Mouse (Mus musculus): Measurements from ENCODE around the gene Cntnap2. TPM values are rescaled to one million over a fixed set of nuclear protein-coding genes. Genes with fewer than 3 reads are reported as not detected.

The Cntnap2 gene
- total and polyA plus RNA-seq, 2 experiments from 2014 or later: 39.8 to 76.6 TPM

DNA sequence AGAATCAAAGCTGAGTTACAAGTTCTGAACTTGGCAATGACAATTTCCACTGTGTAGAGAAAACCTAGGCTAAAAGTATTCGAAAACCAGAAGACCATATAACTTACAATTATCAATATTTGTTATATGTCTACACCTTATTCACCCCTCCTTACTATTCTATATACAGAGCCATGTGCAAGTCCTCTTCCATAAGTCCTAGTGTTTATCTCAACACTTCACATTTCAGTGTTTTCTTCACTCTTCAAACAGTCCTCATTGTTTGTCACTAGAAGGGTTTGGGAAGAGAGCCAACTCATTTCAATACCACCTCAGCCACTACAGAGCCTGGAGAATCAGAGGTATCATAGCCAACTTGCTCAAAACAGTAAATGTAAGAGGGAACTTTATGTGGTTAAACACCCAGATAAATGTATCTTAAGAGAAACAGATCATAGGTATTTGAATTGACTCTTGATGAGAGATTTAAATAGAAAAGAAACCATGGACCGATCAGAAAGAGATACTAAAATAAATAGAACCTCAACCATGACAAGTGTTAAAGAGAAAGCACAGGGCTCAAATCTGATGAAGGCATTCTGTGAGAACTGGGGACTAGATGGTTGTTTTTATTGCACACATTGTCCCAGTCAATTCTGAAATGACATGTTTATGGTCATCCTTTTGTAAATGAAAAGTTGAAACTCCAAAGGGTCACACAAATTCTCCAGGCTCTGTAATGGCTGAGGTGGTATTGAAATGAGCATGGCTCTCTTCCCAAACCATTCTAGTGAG, 972.9 kb downstream of the Cntnap2 start:
- no peak overlapping the region for H3K27ac ChIP-seq
- 74% methylated on average over 2 of the region's 2 CpGs for WGBS
- ATAC-seq: no peak

GRCm38 (mm10) chr6:46033108-46033507, 974.0 kb downstream of the Cntnap2 start:
- WGBS: 47% methylated on average over 2 of the region's 2 CpGs
- TF ChIP-seq CTCF (IDR thresholded peaks at IDR 0.05; ENCODE audit: low read depth): peak; percentile 47
- DNase-seq (ENCODE audit: low spot score): peak; percentile 28
- no peaks in the 10 kb centered on the region for H3K36me3 ChIP-seq (ENCODE audit: insufficient read depth, low read length)
- no peak overlapping the region for H3K4me2 ChIP-seq (ENCODE audit: low read depth, low read length)
- ATAC-seq: no peak
- no peak overlapping the region for H3K9ac ChIP-seq (replicated peaks; ENCODE audit: low read length)
- H3K9me3 ChIP-seq (ENCODE audit: low read length): no peaks in the 10 kb centered on the region
- no peak overlapping the region for H3K27ac ChIP-seq
- no peaks in the 10 kb centered on the region for H3K27me3 ChIP-seq (ENCODE audit: insufficient read depth, low read length)
- H3K4me1 ChIP-seq (ENCODE audit: insufficient read depth, low read length): no peaks in the 10 kb centered on the region
- H3K4me3 ChIP-seq (ENCODE audit: low read length): no peak overlapping the region

More for the DNA sequence above, 972.9 kb downstream of the Cntnap2 start:
- no peaks in the 10 kb centered on the region for H3K27me3 ChIP-seq (ENCODE audit: insufficient read depth, low read length)
- no peak overlapping the region for H3K4me3 ChIP-seq (ENCODE audit: low read length)
- no peak for TF ChIP-seq CTCF (IDR thresholded peaks at IDR 0.05; ENCODE audit: low read depth)
- no peak overlapping the region for H3K4me2 ChIP-seq (ENCODE audit: low read depth, low read length)
- no peaks in the 10 kb centered on the region for H3K36me3 ChIP-seq (ENCODE audit: insufficient read depth, low read length)
- H3K4me1 ChIP-seq (ENCODE audit: insufficient read depth, low read length): no peaks in the 10 kb centered on the region
- no peak for DNase-seq (ENCODE audit: low spot score)
- H3K9ac ChIP-seq (replicated peaks; ENCODE audit: low read length): no peak overlapping the region
- H3K9me3 ChIP-seq (ENCODE audit: low read length): no peaks in the 10 kb centered on the region

- H3K27ac ChIP-seq: no peak overlapping the region
- no peak overlapping the region for H3K4me3 ChIP-seq (ENCODE audit: low read length)
- H3K9ac ChIP-seq (replicated peaks; ENCODE audit: low read length): no peak overlapping the region
- no peak for ATAC-seq
- DNase-seq (ENCODE audit: low spot score): no peak
- 83% methylated on average over 4 of the region's 4 CpGs for WGBS
- no peaks in the 10 kb centered on the region for H3K4me1 ChIP-seq (ENCODE audit: insufficient read depth, low read length)
- H3K4me2 ChIP-seq (ENCODE audit: low read depth, low read length): no peak overlapping the region
- H3K27me3 ChIP-seq (ENCODE audit: insufficient read depth, low read length): no peaks in the 10 kb centered on the region
- no peaks in the 10 kb centered on the region for H3K9me3 ChIP-seq (ENCODE audit: low read length)
- no peak for TF ChIP-seq CTCF (IDR thresholded peaks at IDR 0.05; ENCODE audit: low read depth)
- no peaks in the 10 kb centered on the region for H3K36me3 ChIP-seq (ENCODE audit: insufficient read depth, low read length)
Measured at GRCm38 (mm10) chr6:46040671-46041070, 981.5 kb downstream of the Cntnap2 start.

DNA sequence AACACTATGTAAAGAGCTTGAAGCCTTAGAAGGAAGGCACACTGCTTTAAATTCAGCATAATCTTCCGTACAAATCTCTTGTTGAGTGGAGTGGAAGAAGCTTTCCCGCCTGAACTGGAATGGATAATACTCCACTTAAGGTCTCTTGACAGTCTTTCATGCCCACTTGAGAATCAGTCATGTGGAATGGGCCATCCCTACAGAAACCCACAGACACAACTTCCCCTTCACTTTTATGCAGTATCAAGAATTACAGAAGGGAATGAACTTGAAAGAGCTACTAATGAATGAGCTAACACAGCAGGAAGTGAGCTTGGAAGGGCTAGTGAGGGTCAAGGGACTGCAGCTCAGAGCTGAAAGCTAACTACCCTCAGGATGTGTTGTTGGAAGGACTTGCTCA, 1021.1 kb downstream of the Cntnap2 start:
- no peaks in the 10 kb centered on the region for H3K27me3 ChIP-seq (ENCODE audit: insufficient read depth, low read length)
- H3K9me3 ChIP-seq (ENCODE audit: low read length): no peaks in the 10 kb centered on the region
- no peaks in the 10 kb centered on the region for H3K4me1 ChIP-seq (ENCODE audit: insufficient read depth, low read length)
- no peak overlapping the region for H3K4me3 ChIP-seq (ENCODE audit: low read length)
- no peak for TF ChIP-seq CTCF (IDR thresholded peaks at IDR 0.05; ENCODE audit: low read depth)
- ATAC-seq (no peak), DNase-seq (ENCODE audit: low spot score) (peak; percentile 3)
- WGBS: 39% methylated on average over 2 of the region's 2 CpGs
- H3K9ac ChIP-seq (replicated peaks; ENCODE audit: low read length): no peak overlapping the region
- no peaks in the 10 kb centered on the region for H3K36me3 ChIP-seq (ENCODE audit: insufficient read depth, low read length)
- H3K4me2 ChIP-seq (ENCODE audit: low read depth, low read length): no peak overlapping the region
- H3K27ac ChIP-seq: no peak overlapping the region

DNA sequence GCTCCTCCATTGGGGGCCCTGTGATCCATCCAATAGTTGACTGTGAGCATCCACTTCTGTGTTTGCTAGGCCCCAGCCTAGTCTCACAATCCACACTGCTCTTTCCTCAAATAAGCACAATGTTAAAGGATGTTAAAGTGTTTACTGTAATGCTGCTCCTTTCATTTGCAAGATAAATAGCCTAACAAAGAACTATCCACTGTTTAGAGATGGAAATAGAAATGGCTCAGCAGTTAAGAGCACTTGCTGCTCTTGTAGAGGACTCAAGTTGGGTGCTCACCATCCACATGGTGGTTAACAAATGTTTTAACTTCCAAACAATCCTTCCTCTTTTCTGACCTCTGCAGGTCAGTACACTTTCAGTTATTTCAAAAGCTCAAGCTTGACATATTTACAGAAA, 1022.3 kb downstream of the Cntnap2 start:
- no peak overlapping the region for H3K4me3 ChIP-seq (ENCODE audit: low read length)
- ATAC-seq (no peak), DNase-seq (ENCODE audit: low spot score) (no peak)
- no peak for TF ChIP-seq CTCF (IDR thresholded peaks at IDR 0.05; ENCODE audit: low read depth)
- H3K4me2 ChIP-seq (ENCODE audit: low read depth, low read length): no peak overlapping the region
- H3K27ac ChIP-seq: no peak overlapping the region
- H3K27me3 ChIP-seq (ENCODE audit: insufficient read depth, low read length): no peaks in the 10 kb centered on the region
- H3K9ac ChIP-seq (replicated peaks; ENCODE audit: low read length): no peak overlapping the region
- no peaks in the 10 kb centered on the region for H3K9me3 ChIP-seq (ENCODE audit: low read length)
- no peaks in the 10 kb centered on the region for H3K4me1 ChIP-seq (ENCODE audit: insufficient read depth, low read length)
- H3K36me3 ChIP-seq (ENCODE audit: insufficient read depth, low read length): no peaks in the 10 kb centered on the region

DNA sequence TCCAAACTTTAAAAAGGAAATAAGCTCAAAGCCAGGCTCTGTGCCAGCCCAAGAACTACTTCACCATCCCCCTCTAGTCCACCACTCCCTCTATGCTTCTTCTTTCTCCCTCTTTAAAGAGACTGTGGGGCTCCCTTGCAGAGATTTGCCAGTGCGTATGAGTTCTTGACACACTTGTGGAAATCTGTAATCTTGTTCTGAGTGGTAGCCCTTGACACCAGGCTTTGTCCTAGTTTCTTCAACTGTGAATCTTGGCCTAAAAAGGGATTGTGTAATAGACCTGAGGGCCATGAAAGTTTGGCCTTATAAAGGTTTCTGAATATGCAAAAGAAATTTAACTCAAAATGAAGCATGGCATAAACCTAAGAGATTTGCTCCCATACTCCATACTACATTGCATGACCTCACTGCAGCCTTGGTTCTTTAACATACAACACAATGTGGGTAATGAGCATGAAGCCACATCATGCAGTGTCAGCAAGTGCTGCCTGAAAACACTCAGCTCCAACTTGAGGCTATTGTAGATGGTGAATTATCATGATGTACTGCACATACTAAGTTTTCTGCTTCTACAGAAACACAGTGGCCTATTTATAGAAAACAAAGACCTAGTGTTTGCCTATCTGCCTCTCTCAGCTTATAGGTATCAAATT, 1084.2 kb downstream of the Cntnap2 start:
- no peak overlapping the region for H3K9ac ChIP-seq (replicated peaks; ENCODE audit: low read length)
- 52% methylated on average over 1 of the region's 1 CpGs for WGBS
- H3K4me3 ChIP-seq (ENCODE audit: low read length): no peak overlapping the region
- DNase-seq (ENCODE audit: low spot score) (peak; percentile 2), ATAC-seq (no peak)
- no peak overlapping the region for H3K27ac ChIP-seq
- H3K27me3 ChIP-seq (ENCODE audit: insufficient read depth, low read length): no peaks in the 10 kb centered on the region
- H3K4me2 ChIP-seq (ENCODE audit: low read depth, low read length): no peak overlapping the region
- no peak for TF ChIP-seq CTCF (IDR thresholded peaks at IDR 0.05; ENCODE audit: low read depth)
- no peaks in the 10 kb centered on the region for H3K4me1 ChIP-seq (ENCODE audit: insufficient read depth, low read length)
- no peaks in the 10 kb centered on the region for H3K9me3 ChIP-seq (ENCODE audit: low read length)
- no peaks in the 10 kb centered on the region for H3K36me3 ChIP-seq (ENCODE audit: insufficient read depth, low read length)

DNA sequence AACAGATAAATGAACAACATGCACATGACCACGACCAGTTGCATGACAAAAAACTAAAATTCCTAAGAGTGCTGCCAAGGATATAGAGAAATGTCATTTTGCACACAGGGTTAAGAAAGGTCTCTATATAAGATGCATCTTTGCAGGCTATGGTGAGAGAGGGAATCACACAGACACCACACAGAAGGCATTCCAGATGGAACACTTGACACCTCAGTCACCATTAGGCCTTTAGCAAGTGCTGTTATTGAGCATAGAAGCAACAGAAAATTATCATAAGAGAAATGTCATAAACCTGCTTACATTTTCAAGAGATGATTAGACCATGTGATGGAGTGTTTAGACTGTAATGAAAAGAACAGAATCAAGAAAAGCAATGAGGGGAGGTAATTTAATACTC, 1107.7 kb downstream of the Cntnap2 start:
- DNase-seq (ENCODE audit: low spot score): no peak
- Histone ChIP-seq H3K27ac (no peak overlapping the region), H3K4me3 (ENCODE audit: low read length) (no peak overlapping the region), H3K4me2 (ENCODE audit: low read depth, low read length) (no peak overlapping the region), H3K27me3 (ENCODE audit: insufficient read depth, low read length) (no peaks in the 10 kb centered on the region), H3K9ac (replicated peaks; ENCODE audit: low read length) (no peak overlapping the region), H3K36me3 (ENCODE audit: insufficient read depth, low read length) (no peaks in the 10 kb centered on the region), H3K4me1 (ENCODE audit: insufficient read depth, low read length) (no peaks in the 10 kb centered on the region), H3K9me3 (ENCODE audit: low read length) (no peaks in the 10 kb centered on the region)
- ATAC-seq: no peak
- WGBS: 76% methylated on average over 1 of the region's 1 CpGs
- TF ChIP-seq CTCF (IDR thresholded peaks at IDR 0.05; ENCODE audit: low read depth): no peak
